Mouse (Mus musculus): ENCODE results near the gene Tnni1.

DNA sequence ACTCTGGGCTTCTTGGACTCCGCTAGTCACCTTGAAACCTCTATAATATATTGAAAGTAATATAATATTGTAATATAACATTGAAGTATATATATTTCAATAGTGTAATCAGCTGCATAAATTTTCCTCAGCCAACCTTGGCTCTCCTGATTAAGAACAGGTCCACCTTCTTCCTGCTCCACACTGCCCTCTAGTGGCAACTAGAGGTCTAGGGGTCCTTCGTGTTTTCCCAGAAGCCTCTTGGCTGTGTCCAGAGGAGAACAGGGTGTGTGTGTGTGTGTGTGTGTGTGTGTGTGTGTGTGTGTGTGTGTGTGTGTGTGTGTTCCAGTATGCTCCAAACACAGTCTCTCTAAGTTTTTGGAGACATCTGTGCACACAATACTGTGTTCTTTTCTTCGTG lies 8.6 kb downstream of the Tnni1 start:
- peak; percentile 81; the same call in 1 of the 2 replicates for TF ChIP-seq CTCF (IDR thresholded peaks at IDR 0.05; ENCODE audit: borderline replicate concordance, extremely low read depth, insufficient read depth, insufficient read length)
- no peak for TF ChIP-seq POLR2A (IDR thresholded peaks at IDR 0.05; ENCODE audit: borderline replicate concordance, extremely low read depth, insufficient read depth, insufficient read length, poor library complexity, severe bottlenecking)

Measured in brain, embryonic 14.5 days (tissue).